Mouse (Mus musculus) left cerebral cortex, adult 8-10 months (tissue): ENCODE results near the gene Med28. TPM values are rescaled to one million over a fixed set of nuclear protein-coding genes. Genes with fewer than 3 reads are reported as not detected.
A peak's percentile ranks its signal among the peaks of the same experiment; 100 is the strongest.

Source experiments
- DNase-seq, 2 experiments: peaks; one replicate each; pipeline ENCODE4 v3.0.0; 2022; ENCODE audit warnings: low spot score in 2 of 2
- total RNA-seq, 4 experiments: library from RNA; stranded (reverse); gene quantifications; 2 replicates each; pipeline ENCODE4 v1.2.4; 2022

Med28 gene
- total RNA-seq, 4 experiments from 2014 or later = 97.1 to 104 (median 102) TPM

DNA sequence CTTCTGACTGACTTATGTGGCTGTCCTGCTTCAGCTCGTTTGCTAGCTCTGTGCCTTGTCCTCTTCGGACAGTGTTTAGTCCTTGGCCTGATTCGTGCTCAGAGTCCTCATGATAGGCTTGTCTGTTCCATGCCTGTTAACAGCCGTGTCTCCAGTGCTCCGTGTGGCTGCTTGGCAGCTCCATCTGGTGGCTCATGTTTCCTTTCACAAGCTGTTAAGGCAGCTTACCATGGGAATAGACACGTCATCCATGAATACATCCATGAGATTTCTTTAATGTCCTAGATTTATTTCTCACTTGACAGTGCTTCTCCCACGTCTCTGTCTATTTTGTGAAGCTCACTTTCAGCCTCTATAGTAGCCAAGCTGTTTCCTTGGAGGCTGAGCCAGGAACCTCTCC is 10.0 kb upstream of the Med28 start:
- peak in 1 of 2 experiments; percentile 28 for DNase-seq

DNA sequence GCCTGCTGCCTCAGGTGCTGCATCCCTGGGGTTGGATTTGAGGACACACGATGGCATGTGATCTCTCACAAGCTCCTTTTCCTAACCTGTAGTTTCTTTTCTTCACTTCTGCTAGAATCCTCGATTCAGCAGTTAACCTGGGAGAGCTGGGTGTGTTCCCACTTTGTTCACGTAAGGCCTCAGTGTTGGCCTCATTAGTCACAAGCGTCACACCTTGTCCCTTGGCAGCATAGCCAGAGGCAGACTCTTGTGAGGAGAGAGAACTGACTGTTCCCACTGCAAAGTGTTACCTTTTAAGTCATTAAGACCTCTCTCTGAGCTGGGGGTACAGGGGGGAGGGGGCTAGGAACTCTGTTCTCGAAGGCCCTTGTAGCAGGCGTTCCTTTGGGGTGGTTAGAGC is 7.1 kb upstream of the Med28 start:
- no peak for DNase-seq

DNA sequence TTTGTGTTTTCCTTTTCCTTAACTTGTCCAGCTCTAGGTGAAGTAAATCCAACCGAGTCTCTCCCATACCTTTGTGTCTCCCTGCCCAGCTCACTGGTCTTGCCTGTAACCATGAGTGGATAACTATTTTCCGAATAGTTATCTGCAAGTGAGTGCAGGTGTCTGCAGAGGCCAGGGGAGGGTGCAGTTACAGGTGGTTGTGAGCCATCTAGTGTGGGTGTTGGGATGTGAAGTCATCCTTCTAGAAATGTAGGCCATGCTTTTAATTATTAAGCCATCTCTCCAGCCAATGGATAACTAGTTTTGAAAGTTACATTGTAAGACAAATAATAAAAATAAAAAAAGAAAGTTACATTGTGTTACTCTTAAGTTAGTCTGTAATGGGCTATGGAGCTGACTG is 6.5 kb upstream of the Med28 start:
- no peak for DNase-seq

DNA sequence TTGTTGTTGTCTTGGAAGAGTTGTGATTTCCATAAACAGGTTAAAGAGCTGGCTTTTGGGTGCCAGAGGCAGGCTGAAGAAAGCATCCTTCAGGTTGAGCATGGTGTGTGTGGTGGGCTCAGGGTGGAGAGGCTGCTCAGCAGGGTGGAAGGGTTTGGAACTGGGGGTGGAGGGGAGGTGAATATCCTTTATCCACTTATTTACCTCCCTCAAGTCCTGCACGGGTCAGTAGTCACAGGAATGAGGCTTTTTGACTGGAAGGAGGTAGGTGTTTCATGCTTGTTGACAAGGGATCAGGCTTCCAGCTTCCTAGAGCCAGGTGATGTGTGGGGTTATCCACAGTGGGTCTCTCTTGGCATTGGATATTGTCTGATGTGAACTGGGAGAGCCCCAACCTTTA is 5.4 kb upstream of the Med28 start:
- no peak for DNase-seq

DNA sequence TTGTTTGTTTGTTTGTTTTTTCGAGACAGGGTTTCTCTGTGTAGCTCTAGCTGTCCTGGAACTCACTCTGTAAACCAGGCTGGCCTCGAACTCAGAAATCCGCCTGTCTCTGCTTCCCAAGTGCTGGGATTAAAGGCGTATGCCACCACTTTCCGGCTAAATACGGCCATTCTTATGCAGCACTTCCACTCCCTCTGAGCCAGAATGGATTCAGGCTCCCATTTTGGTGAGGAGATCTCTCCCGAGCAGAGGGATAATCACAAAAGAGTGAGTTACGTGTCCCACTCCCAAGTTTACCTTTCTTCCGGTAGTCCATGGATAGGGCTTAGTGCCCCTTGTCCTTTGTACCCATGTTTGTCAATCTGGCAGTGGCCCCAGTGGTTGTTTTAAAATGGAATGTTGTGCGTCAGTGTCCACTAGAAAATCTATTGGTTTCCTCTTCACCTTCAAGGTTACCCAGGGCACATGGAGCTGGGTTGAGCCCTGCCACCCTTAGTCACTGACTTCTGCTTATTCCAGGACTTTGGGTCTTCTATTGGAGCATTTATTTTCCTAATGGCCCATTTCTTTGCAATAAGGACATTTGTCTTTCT is 4.8 kb upstream of the Med28 start:
- no peak for DNase-seq

DNA sequence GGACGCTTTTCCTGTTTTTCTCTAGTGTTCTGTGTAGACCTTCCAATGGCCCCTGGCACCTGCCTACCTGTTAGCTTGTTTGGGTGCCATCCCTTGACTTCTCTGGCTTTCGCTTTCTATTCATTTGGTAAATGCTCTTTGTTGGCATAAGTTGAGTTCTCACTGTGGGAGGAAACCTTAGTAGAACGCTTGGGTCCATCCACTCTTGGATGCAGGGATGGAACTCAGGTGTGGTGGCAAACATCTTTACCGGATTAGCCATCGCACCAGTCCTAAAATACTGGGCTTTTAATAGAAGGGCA is 731 bp downstream of the Med28 start:
- no peak for DNase-seq

DNA sequence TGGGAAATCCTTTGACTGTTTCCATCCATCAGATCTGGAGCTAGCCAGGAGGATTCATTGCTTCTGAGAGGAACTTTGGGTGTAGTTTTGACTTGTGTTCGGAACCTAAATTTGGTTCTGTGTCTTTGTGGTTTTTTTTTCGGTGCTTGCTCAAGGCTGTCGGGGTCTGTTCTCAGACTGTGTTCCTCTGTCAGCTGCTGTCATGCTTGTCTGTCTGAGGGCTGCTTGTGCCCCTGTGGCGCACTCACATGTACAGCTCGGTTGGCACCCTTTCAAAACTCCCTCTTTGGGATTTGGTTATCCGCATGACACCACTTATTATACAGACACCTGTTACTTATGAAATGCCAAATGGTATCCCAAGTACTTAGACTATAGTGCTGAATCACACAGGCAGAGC is 1.6 kb downstream of the Med28 start:
- no peak for DNase-seq

DNA sequence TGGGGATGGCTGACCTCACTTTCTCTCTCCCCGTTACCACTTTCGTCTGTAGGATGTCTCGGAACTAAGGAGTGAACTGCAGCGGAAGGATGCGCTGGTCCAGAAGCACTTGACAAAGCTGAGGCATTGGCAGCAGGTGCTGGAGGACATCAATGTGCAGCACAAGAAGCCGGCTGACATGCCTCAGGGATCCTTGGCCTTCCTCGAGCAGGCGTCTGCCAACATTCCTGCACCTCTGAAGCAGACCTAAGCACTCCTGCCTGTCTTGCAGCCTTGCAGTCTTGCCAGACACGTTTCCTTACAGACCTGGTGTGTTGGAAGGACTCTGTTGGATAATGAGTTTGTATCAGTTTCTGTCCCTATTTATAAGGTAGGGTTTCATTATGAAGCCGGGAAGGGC is 5.1 kb downstream of the Med28 start:
- DNase-seq = no peak

DNA sequence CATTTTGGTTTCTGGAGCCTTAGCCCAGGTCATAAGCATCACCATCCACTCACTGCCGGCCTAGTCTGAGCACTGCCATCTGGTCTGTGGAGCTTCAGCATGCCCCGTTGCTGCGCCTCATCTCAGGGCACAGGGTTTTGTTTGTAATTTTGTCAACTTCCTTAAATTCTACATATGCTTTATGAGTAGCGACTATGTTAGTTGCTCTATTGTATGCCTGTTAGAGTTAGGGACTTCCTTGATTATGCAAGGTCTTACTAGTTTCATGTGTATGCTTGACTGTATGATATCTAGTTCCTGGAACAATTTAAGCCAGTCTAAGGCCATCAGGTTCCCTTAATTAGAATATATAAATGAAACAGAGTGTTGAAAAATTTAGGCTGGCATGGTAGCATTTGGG is 6.3 kb downstream of the Med28 start:
- no peak for DNase-seq

DNA sequence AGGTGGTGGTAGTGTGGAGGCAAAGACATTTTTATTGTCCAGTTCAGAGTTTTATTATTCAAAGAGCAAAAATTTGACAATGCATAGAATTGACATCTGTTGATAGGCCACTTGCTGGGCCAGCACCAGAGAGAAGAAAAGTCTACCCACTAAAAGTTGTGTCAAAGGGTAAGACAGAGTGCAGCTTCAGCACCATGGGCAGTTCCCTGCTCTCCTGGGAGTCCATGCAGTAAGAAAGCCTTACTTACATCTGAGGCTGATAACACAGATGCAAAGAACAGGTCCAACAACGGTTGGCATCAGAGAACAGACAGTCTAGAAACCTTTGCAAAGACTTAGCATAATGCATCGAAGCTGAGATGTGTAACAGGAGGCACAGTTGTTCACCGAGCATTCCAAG is 9.7 kb downstream of the Med28 start:
- no peak for DNase-seq

DNA sequence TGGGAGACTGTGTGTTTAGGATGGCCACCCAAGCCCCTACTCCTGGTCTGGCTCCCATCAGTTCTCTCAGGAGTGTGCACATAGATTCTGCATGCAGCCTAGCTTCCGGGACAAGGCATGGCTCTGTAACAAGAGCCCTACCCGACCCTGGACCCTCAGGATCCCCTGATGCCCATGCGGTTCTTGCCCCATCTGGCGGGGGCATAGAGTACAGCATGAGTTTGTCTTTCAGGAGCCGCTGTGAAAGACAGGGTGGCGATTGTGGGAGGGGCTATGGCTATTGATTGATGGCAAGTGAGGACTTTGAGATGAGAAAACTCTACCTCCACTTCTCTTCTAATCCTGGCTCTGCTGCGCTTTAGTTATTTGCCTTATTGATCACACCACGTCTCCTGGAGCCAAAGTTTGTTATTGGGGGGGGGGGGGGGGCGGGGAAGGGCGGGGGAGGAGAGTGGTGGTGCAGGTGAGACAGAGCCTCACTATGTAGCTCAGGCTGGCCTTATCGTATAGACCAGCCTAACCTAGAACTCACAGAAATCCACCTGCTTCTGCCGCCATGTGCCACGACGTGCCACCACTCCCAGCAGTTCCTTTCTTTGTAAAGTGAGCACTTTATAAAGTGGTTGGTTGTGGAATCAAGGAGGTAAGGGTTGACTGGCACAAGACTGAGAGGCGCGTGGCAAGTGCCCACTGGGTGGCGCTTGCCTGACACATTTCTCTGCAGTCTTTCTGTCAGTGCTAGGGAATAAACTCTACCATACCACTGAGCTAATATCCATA is 14.5 kb downstream of the Med28 start:
- peak; percentile 56 to 66 for DNase-seq

DNA sequence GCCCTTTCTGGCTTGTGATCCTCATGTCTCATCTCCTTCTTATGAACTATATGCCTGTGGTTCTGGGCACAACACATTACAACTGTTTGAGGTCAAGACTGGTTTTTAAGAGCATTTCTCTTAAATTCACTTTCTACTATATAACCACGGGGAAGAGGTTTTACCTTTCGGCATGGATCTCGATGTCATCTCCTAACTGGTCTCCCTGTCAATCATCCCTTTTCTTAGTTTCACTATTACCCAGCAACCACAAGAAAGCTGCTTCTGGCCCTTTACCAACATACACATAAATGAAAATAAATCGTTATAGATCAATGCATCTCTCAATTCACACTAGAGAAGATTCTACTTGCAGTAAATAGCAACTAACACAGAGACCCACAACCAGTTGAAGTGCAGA is 15.1 kb downstream of the Med28 start:
- DNase-seq = no peak

DNA sequence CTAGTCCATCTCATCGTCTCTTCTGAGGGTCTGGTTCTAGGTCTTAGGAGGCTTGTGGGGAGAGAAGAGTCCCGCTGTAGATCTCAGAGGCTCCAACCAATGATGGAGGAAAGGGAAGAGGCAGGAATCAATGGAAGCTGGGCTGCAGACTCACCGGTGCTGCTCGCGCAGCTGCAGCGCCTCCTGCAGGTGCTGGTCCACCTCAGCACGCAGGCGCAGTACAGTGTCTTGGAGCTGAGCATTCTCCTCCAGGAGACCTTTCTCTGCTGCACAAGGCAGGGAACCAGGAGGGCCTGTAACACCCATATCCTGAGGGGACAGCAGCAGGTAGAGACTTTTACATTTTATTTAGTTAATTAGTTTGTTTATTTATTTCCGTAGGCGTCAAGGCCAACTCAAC is 19.5 kb downstream of the Med28 start:
- no peak for DNase-seq

DNA sequence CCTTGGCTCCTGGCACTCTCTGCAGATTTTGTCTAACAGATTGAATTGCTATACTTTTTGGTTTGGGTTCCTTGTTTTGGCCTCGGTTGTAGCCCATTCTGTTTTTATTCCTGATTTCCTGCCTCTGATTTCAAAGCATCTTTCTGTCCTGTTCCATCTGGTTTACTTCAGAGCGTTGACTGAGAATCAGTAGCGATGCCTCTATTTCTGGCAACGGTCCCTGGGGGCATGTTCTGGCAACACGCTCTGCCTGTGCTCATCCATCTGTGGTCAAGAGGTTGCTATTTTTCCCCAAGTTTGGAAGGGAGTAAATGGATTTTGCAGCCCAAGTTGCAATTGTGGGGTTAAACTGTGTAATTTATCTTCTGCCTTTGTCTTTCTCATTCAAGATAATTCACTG is 23.3 kb downstream of the Med28 start:
- no peak for DNase-seq

DNA sequence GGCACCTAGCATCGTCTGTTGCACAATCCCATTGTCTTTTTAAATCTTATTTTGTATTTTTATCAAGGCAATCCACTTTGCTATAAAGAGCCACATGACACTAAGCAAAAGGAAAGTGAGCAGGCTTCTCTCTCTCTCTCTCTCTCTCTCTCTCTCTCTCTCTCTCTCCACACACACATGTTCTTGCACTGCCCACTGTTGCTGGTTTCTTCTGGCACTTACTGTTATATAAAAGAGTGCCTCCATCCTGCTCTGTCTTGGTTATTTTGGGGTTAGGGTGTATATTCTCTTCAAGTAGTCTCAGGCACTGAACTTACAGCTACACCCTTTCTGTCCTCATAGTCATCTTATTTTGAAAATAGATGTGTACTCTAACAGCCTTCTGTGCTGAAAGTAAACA is 29.6 kb downstream of the Med28 start:
- DNase-seq = no peak

DNA sequence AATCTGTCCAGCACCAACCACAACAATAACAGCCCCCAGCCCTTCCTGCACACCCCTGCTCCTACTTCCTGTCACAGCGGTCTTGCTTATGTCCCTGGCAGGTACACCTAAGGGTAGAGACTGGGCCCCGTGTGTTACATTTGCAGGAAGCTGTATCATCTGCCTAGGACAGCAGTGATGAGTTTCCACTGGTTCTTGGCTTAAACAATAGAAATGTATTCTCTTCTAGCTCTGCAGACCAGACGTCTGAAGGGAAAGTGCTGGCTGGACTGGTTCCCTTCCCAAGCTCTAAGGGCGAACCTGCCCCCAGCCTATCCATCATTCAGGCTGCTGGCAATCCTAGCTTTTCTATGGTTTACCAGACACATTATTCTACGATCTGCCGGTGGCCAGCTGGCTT is 44.0 kb downstream of the Med28 start:
- no peak for DNase-seq

DNA sequence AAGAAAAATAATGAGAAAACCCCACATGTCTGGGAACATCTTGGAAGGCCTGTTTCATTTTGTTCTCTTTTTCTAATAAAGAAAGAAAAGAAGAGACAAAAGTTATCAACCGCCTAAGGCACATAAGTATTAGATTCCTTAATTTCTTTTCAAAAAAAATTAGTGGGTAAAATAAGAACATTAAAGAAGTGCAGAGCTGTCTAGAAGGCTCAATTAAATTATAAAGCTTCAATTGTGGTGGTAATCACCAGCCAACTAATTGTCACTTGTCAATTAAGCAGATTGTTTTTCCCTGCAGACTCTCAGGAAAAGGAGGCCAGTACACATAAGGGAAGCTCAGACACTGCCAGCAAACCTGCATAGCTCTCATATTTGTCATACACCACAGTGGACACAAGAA is 45.8 kb downstream of the Med28 start:
- DNase-seq = no peak

DNA sequence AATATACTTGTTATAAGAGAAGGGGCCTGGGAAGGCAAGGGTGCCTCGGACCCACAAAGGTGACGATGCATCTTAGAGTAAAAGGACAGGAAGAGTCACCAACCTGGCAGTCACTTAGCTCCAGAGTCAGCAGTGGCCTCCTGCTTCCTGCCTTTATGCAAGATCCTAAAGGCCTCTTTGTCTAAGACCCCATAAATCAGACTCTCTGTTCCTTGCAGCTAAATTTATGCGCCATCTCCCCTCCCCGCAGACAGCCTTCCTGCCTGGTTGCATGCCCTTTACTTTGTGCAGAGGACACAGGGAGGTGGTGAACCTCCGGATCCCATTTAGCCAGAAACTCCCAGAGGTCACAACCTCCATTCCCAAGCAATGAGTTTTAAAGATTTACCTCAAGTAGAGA is 52.8 kb downstream of the Med28 start:
- no peak for DNase-seq

DNA sequence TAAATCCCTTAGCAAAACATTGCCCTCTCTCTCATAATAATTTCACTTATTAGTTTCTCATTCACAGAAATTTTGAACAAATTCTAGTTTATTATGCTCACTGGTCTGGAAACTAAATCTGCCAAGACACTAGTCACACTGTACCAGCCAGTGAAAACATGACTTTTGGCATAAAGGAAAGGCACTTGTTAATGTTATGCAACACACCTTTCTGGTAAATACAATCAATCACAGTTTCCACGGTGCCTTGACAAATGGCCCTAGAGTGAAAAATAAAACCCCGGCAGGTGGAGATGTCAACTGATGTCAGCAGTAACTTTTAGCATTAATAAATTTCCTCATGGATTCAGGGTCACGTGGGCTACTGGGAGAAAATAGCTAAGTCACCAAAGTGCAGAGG is 56.7 kb downstream of the Med28 start:
- no peak for DNase-seq

DNA sequence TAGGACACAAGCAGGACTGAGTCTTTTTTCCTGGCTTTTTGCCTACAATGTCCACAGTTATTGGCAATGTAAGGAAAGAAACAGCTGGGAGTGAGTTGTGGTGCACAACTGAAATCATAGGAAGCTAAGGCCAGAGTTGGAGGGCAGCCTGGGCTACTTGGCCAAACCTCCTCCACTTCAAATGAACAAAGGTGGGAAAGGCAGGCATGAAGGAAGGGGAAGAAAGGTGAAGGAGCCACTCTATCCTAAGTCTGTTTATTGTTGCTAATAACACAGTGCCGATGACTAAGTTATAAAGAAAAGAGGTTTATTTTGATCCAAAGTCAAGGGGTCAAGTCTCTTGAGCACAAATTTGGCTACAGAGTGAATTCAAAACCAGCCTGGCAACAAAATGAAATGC is 57.3 kb downstream of the Med28 start:
- DNase-seq = no peak
